Mouse (Mus musculus) lung, postnatal 0 days (tissue): ENCODE data around the gene Adrb1.

Source experiments
- CTCF ChIP-seq: IDR thresholded peaks from 2 replicates; pipeline ENCODE4 v1.5.1; 2016; ENCODE audit warnings: antibody characterized with exemption, mild to moderate bottlenecking
- EP300 ChIP-seq: IDR thresholded peaks from 2 replicates; pipeline ENCODE4 v1.6.1; 2016; ENCODE audit warnings: antibody characterized with exemption, mild to moderate bottlenecking, control low read depth

- TF ChIP-seq CTCF (no peak), EP300 (no peak)
Observed at GRCm38 (mm10) chr19:56759740-56760139, 37.7 kb downstream of the Adrb1 start.
